Mouse (Mus musculus) brain, embryonic 14.5 days (tissue): ENCODE data around the gene Gm20521.

ENCODE experiments used
- CTCF ChIP-seq: fragments of 200-500 bp; IDR thresholded peaks from 2 replicates; pipeline ENCODE4 v1.5.1; 2012; ENCODE audit warnings: inconsistent platforms, mild to moderate bottlenecking, moderate library complexity, borderline replicate concordance; ENCODE audit not compliant: insufficient read depth, insufficient read length; ENCODE audit errors: extremely low read depth
- POLR2A ChIP-seq: fragments of 200-500 bp; IDR thresholded peaks from 2 replicates; pipeline ENCODE4 v1.6.1; 2012; ENCODE audit warnings: mild to moderate bottlenecking, inconsistent platforms, borderline replicate concordance; ENCODE audit not compliant: poor library complexity, insufficient read depth, insufficient read length, severe bottlenecking; ENCODE audit errors: extremely low read depth

GRCm38 (mm10) chr14:54944939-54945338 lies 61.7 kb downstream of the Gm20521 start:
- no peak for TF ChIP-seq POLR2A
- TF ChIP-seq CTCF, result no peak
